Mouse (Mus musculus) liver, adult 2 months (tissue): ENCODE data around the gene Dyrk1b. TPM values are rescaled to one million over a fixed set of nuclear protein-coding genes. Genes with fewer than 3 reads are reported as not detected.
A peak's percentile ranks its signal among the peaks of the same experiment; 100 is the strongest.

Experiments
- DNase-seq: peaks from one replicate; pipeline ENCODE4 v3.0.0-alpha.2; 2011; ENCODE audit warnings: low read depth, low spot score; ENCODE audit errors: extremely low read depth
- H3K27ac ChIP-seq: fragments of 200-500 bp; replicated peaks from 2 replicates; pipeline ENCODE4 v1.5.1; 2012; ENCODE audit warnings: low read depth, mild to moderate bottlenecking, control low read depth, inconsistent platforms, low read length; ENCODE audit not compliant: insufficient read depth
- H3K27me3 ChIP-seq: fragments of 200-500 bp; 2 replicates; pipeline ENCODE4 v1.6.1; 2012; ENCODE audit warnings: mild to moderate bottlenecking, moderate library complexity, low read length, inconsistent platforms; ENCODE audit not compliant: control insufficient read depth, insufficient read depth
- H3K36me3 ChIP-seq: fragments of 200-500 bp; 2 replicates; pipeline ENCODE4 v1.6.1; 2012; ENCODE audit warnings: low read length, inconsistent platforms; ENCODE audit not compliant: control insufficient read depth, insufficient read depth
- H3K4me1 ChIP-seq: fragments of 200-500 bp; 2 replicates; pipeline ENCODE4 v1.6.1; 2011; ENCODE audit warnings: low read length; ENCODE audit not compliant: control insufficient read depth, insufficient read depth
- H3K4me3 ChIP-seq: fragments of 200-500 bp; 2 replicates; pipeline ENCODE4 v1.5.1; 2011; ENCODE audit warnings: low read depth, mild to moderate bottlenecking, control low read depth, low read length, moderate library complexity; ENCODE audit not compliant: insufficient read depth
- H3K79me2 ChIP-seq: fragments of 200-500 bp; 2 replicates; pipeline ENCODE4 v1.6.1; 2012; ENCODE audit warnings: inconsistent platforms, mild to moderate bottlenecking, low read length, moderate library complexity; ENCODE audit not compliant: control insufficient read depth, insufficient read depth
- H3K9ac ChIP-seq: fragments of 200-500 bp; 2 replicates; pipeline ENCODE4 v1.6.1; 2012; ENCODE audit warnings: low read depth, mild to moderate bottlenecking, control low read depth, inconsistent platforms, low read length
- CTCF ChIP-seq: fragments of 200-500 bp; IDR thresholded peaks from 2 replicates; pipeline ENCODE4 v1.5.1; 2011; ENCODE audit warnings: low read depth, low read length, control low read depth
- POLR2A ChIP-seq: fragments of 200-500 bp; IDR thresholded peaks from 2 replicates; pipeline ENCODE4 v1.6.1; 2011; ENCODE audit warnings: low read length, control low read depth; ENCODE audit not compliant: insufficient read depth; ENCODE audit errors: extremely low read depth
- WGBS: fragments of 180-500 bp; shearing (Covaris S2); methylation state at CpG from one replicate; pipeline ENCODE4 v1.1.7; 2018; 5-methylcytosine and 5-hydroxymethylcytosine counted together
- polyA plus RNA-seq: library from polyadenylated mRNA; depleted of rRNA; stranded (reverse); fragments of >200 nt; gene quantifications from 2 replicates; pipeline ENCODE4 v1.2.3, GENCODE M21; 2012
- total RNA-seq: library from RNA; depleted of rRNA; stranded (reverse); fragments of >200 nt; gene quantifications from 2 replicates; pipeline ENCODE4 v1.2.3, GENCODE M21; 2014

The Dyrk1b gene
- total and polyA plus RNA-seq, 2 experiments: 7.0 to 14.8 TPM

DNA sequence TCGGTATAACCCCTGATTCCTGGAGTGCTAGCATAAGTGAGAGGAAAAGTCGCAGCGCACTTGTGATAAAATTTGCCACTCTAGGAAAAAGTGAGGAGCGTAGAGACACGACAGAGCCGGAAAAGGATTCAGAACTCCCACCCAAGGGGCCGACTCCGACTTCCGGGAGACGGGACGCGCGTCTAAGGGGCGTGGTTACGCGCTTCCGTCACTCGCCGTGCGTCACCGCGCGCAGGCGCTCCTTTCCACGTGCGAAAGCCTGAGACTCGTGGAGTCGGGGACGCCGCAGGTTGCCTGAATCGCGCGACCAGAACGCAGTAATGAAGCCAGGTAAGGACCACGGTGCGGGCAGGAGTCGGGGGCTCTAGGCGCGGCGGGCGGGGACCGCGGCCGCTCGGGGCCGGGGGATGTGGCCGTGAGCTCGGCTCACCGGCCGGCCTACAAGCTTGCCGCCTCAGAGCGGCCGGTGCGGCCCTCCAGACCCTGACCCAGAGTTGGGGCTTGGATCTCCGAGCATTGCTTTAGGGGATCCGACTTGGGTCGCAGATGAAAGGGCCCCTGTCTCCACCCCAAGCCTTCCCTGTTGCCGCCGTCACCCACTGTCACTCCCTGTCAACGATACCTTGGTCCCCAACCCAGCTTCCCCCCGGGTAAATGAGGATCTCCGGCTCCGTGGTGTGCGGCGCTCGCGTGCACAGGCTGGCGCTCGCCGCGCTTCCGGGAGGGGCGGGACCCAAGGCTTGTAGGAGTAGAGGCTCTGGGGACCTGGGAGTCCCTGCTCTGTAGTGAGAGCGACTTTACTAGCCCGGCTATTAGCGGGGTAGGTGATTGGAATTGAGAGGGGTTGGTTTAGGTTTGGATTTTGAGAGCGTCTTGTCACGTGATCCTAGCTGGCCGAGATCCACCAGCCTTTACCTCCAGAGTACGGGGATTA, 9.5 kb upstream of the Dyrk1b start, which contains the start of gene Fbl:
Fbl (plus strand) TSS at position 222 of the 934 bp plus-strand sequence.
- Histone ChIP-seq H3K9ac (peak within 1 kb of the TSS; percentile 90), H3K27me3 (no peaks in the 10 kb centered on the region), H3K4me1 (peaks cover 17% of the 10 kb centered on the region), H3K36me3 (no peaks in the 10 kb centered on the region), H3K79me2 (peaks cover 25% of the 10 kb centered on the region), H3K4me3 (peak within 1 kb of the TSS; percentile 83), H3K27ac (peak within 1 kb of the TSS; percentile 73)
- DNase-seq: peak; percentile 77
- WGBS: under 1% methylated on average over 80 of the region's 80 CpGs
- TF ChIP-seq POLR2A (peak; percentile 46; the same call in 1 of the 2 replicates), CTCF (no peak)

GRCm38 (mm10) chr7:28175358-28175757, 3.9 kb upstream of the Dyrk1b start:
- WGBS: 83% methylated on average over 4 of the region's 4 CpGs
- Histone ChIP-seq H3K79me2 (peaks cover 29% of the 10 kb centered on the region), H3K27ac (no peak overlapping the region), H3K9ac (no peak overlapping the region), H3K27me3 (no peaks in the 10 kb centered on the region), H3K4me3 (no peak overlapping the region), H3K36me3 (peaks cover 11% of the 10 kb centered on the region; the same call in 1 of the 2 replicates), H3K4me1 (peaks cover 19% of the 10 kb centered on the region)
- DNase-seq: no peak
- TF ChIP-seq POLR2A (no peak), CTCF (no peak)

GRCm38 (mm10) chr7:28179741-28180377, 590 bp downstream of the Dyrk1b start:
- Histone ChIP-seq H3K4me1 (peaks cover 3% of the 10 kb centered on the region; the same call in 1 of the 2 replicates), H3K79me2 (peaks cover 5% of the 10 kb centered on the region; the same call in 1 of the 2 replicates), H3K27ac (peak overlapping the region; percentile 87), H3K27me3 (no peaks in the 10 kb centered on the region), H3K4me3 (peak overlapping the region; percentile 92), H3K9ac (peak overlapping the region; percentile 99), H3K36me3 (peaks cover 17% of the 10 kb centered on the region; the same call in 1 of the 2 replicates)
- no peak for TF ChIP-seq POLR2A
- TF ChIP-seq CTCF: no peak
- under 1% methylated on average over 48 of the region's 56 CpGs for WGBS
- peak; percentile 86 for DNase-seq

DNA sequence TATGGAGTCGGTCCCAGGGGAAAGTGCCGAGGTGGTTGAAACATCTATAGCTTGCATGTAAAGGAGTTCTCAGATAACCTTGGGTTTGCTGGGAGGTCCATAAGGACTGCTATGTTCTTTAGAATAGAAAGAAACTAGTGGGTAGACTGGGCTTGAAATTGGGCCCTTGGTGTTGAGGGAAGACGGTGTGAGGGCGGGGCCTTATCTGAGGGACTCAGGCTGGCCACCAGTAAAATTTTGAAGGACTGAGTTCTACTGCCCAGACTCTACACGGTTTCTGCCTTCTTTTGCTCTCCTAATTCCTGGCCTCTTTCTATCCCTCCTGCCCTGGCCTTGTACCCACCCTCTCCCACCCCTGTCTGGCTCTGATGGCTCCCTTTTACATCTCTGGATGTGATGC, 1.6 kb downstream of the Dyrk1b start:
- Histone ChIP-seq H3K4me3 (no peak overlapping the region; the same call in 1 of the 2 replicates), H3K4me1 (peaks cover 3% of the 10 kb centered on the region; the same call in 1 of the 2 replicates), H3K36me3 (peaks cover 20% of the 10 kb centered on the region; the same call in 1 of the 2 replicates), H3K9ac (no peak overlapping the region; the same call in 1 of the 2 replicates), H3K27ac (no peak overlapping the region), H3K79me2 (peaks cover 5% of the 10 kb centered on the region; the same call in 1 of the 2 replicates), H3K27me3 (no peaks in the 10 kb centered on the region)
- 79% methylated on average over 5 of the region's 5 CpGs for WGBS
- DNase-seq: no peak
- TF ChIP-seq CTCF: no peak
- TF ChIP-seq POLR2A: no peak

GRCm38 (mm10) chr7:28181376-28181775, 2.1 kb downstream of the Dyrk1b start:
- peaks cover 19% of the 10 kb centered on the region; the same call in 1 of the 2 replicates for H3K36me3 ChIP-seq
- no peaks in the 10 kb centered on the region for H3K27me3 ChIP-seq
- peaks cover 3% of the 10 kb centered on the region; the same call in 1 of the 2 replicates for H3K4me1 ChIP-seq
- no peak overlapping the region for H3K27ac ChIP-seq
- peaks cover 5% of the 10 kb centered on the region; the same call in 1 of the 2 replicates for H3K79me2 ChIP-seq
- no peak overlapping the region for H3K9ac ChIP-seq
- TF ChIP-seq POLR2A: no peak
- no peak for TF ChIP-seq CTCF
- no peak overlapping the region for H3K4me3 ChIP-seq
- no peak for DNase-seq
- 95% methylated on average over 12 of the region's 12 CpGs for WGBS
